Mouse (Mus musculus) lung, embryonic 15.5 days (tissue): ENCODE data around the gene Thoc6. TPM values are rescaled to one million over a fixed set of nuclear protein-coding genes. Genes with fewer than 3 reads are reported as not detected.
A peak's percentile ranks its signal among the peaks of the same experiment; 100 is the strongest.

Experiments used
- ATAC-seq: fragments of 200-750 bp; cut with Nextera tagmentation; 2 replicates; pipeline ENCODE4 v1.8.0; 2017; ENCODE audit warnings: moderate number of reproducible peaks, borderline replicate concordance; ENCODE audit not compliant: low FRiP score, low TSS enrichment; ENCODE audit errors: extremely low read depth
- H3K27ac ChIP-seq: fragments of 300-500 bp; sonication (generic); 2 replicates; pipeline ENCODE4 v1.5.1; 2015; ENCODE audit warnings: moderate library complexity, mild to moderate bottlenecking, inconsistent platforms
- H3K27me3 ChIP-seq: fragments of 300-500 bp; sonication (generic); 2 replicates; pipeline ENCODE4 v1.6.1; 2015; ENCODE audit warnings: inconsistent platforms
- H3K36me3 ChIP-seq: fragments of 300-500 bp; sonication (generic); 2 replicates; pipeline ENCODE4 v1.6.1; 2015; ENCODE audit warnings: inconsistent platforms
- H3K4me1 ChIP-seq: fragments of 300-500 bp; sonication (generic); 2 replicates; pipeline ENCODE4 v1.6.1; 2015; ENCODE audit warnings: inconsistent platforms
- H3K4me2 ChIP-seq: fragments of 300-500 bp; sonication (generic); 2 replicates; pipeline ENCODE4 v1.6.1; 2015; ENCODE audit warnings: inconsistent platforms, mild to moderate bottlenecking, moderate library complexity
- H3K4me3 ChIP-seq: fragments of 300-500 bp; sonication (generic); 2 replicates; pipeline ENCODE4 v1.5.1; 2015; ENCODE audit warnings: mild to moderate bottlenecking, inconsistent platforms
- H3K9ac ChIP-seq: fragments of 300-500 bp; sonication (generic); 2 replicates; pipeline ENCODE4 v1.6.1; 2015; ENCODE audit warnings: inconsistent platforms
- H3K9me3 ChIP-seq: fragments of 300-500 bp; sonication (generic); 2 replicates; pipeline ENCODE4 v1.6.1; 2016; ENCODE audit warnings: inconsistent platforms
- WGBS: fragments of 180-500 bp; shearing (Covaris S2); methylation state at CpG from one replicate; pipeline ENCODE4 v1.1.7; 2015; 5-methylcytosine and 5-hydroxymethylcytosine counted together
- polyA plus RNA-seq: library from polyadenylated mRNA; unstranded; fragments of >200 nt; fragmentation: Nextera tagmentation; extraction: Ambion mirVana; gene quantifications from 2 replicates; pipeline ENCODE4 v1.2.1, GENCODE M21; 2015

Thoc6 gene
- 48.3 and 49.1 TPM in 2 replicates for polyA plus RNA-seq

GRCm38 (mm10) chr17:23673424-23674073 is at the start of gene Thoc6, which contains the start of gene Hcfc1r1:
TSS of gene Thoc6 (minus strand) at chr17:23673882.
TSS of gene Hcfc1r1 (plus strand) at chr17:23673596.
- Histone ChIP-seq H3K9ac (peak within 1 kb of the TSS; percentile 64), H3K27me3 (peaks cover 3% of the 10 kb centered on the region), H3K4me2 (peak within 1 kb of the TSS; percentile 96), H3K36me3 (peaks cover 8% of the 10 kb centered on the region), H3K9me3 (no peaks in the 10 kb centered on the region), H3K27ac (peak within 1 kb of the TSS; percentile 89), H3K4me3 (peak within 1 kb of the TSS; percentile 73), H3K4me1 (peaks cover 44% of the 10 kb centered on the region)
- ATAC-seq: peak; percentile 91
- WGBS: under 1% methylated on average over 45 of the region's 45 CpGs

- no peak for ATAC-seq
- H3K4me3 ChIP-seq: no peak within 1 kb of the TSS
- no peaks in the 10 kb centered on the region for H3K9me3 ChIP-seq
- no peaks in the 10 kb centered on the region for H3K27me3 ChIP-seq
- no peaks in the 10 kb centered on the region for H3K36me3 ChIP-seq
- H3K27ac ChIP-seq: no peak within 1 kb of the TSS
- H3K4me2 ChIP-seq: no peak within 1 kb of the TSS
- no peak within 1 kb of the TSS for H3K9ac ChIP-seq
- 37% methylated on average over 7 of the region's 7 CpGs for WGBS
- peaks cover 15% of the 10 kb centered on the region for H3K4me1 ChIP-seq
Measured at GRCm38 (mm10) chr17:23722376-23723125, 48.9 kb upstream of the Thoc6 start, which contains the start of gene 1520401A03Rik. TSS of gene 1520401A03Rik (minus strand) at chr17:23722783.

GRCm38 (mm10) chr17:23721886-23722285 is 48.2 kb upstream of the Thoc6 start:
- no peaks in the 10 kb centered on the region for H3K36me3 ChIP-seq
- H3K27ac ChIP-seq: no peak overlapping the region
- WGBS: 81% methylated on average over 2 of the region's 2 CpGs
- ATAC-seq: no peak
- no peaks in the 10 kb centered on the region for H3K9me3 ChIP-seq
- H3K4me3 ChIP-seq: no peak overlapping the region
- no peak overlapping the region for H3K4me2 ChIP-seq
- no peak overlapping the region for H3K9ac ChIP-seq
- peaks cover 8% of the 10 kb centered on the region for H3K4me1 ChIP-seq
- no peaks in the 10 kb centered on the region for H3K27me3 ChIP-seq

GRCm38 (mm10) chr17:23719455-23719854 is 45.8 kb upstream of the Thoc6 start:
- no peaks in the 10 kb centered on the region for H3K27me3 ChIP-seq
- no peak for ATAC-seq
- no peaks in the 10 kb centered on the region for H3K36me3 ChIP-seq
- 14% methylated on average over 1 of the region's 1 CpGs for WGBS
- H3K4me1 ChIP-seq: no peaks in the 10 kb centered on the region
- H3K9ac ChIP-seq: no peak overlapping the region
- H3K4me3 ChIP-seq: no peak overlapping the region
- H3K27ac ChIP-seq: no peak overlapping the region
- H3K4me2 ChIP-seq: no peak overlapping the region
- no peaks in the 10 kb centered on the region for H3K9me3 ChIP-seq

- 0 out of 2 replicates have a peak, but pooled peaks have one; percentile 7 for ATAC-seq
- Histone ChIP-seq H3K27ac (no peak overlapping the region), H3K4me1 (no peaks in the 10 kb centered on the region), H3K9me3 (no peaks in the 10 kb centered on the region), H3K36me3 (no peaks in the 10 kb centered on the region), H3K4me3 (no peak overlapping the region), H3K4me2 (no peak overlapping the region), H3K27me3 (no peaks in the 10 kb centered on the region), H3K9ac (no peak overlapping the region)
- 53% methylated on average over 2 of the region's 2 CpGs for WGBS
Measured at GRCm38 (mm10) chr17:23717003-23717402, 43.3 kb upstream of the Thoc6 start.

GRCm38 (mm10) chr17:23706212-23706611 is 32.5 kb upstream of the Thoc6 start:
- Histone ChIP-seq H3K4me3 (no peak overlapping the region), H3K27ac (no peak overlapping the region), H3K9me3 (no peaks in the 10 kb centered on the region), H3K36me3 (no peaks in the 10 kb centered on the region), H3K4me1 (no peaks in the 10 kb centered on the region), H3K27me3 (peaks cover under 1% of the 10 kb centered on the region; the same call in 1 of the 2 replicates), H3K4me2 (no peak overlapping the region), H3K9ac (no peak overlapping the region)
- no peak for ATAC-seq
- WGBS: 2% methylated on average over 3 of the region's 3 CpGs

GRCm38 (mm10) chr17:23705525-23706104 is 31.9 kb upstream of the Thoc6 start:
- H3K4me1 ChIP-seq: no peaks in the 10 kb centered on the region
- ATAC-seq: no peak
- no peak overlapping the region for H3K27ac ChIP-seq
- H3K4me3 ChIP-seq: no peak overlapping the region
- peaks cover 6% of the 10 kb centered on the region; the same call in 1 of the 2 replicates for H3K27me3 ChIP-seq
- 77% methylated on average over 7 of the region's 7 CpGs for WGBS
- H3K9ac ChIP-seq: no peak overlapping the region
- no peaks in the 10 kb centered on the region for H3K9me3 ChIP-seq
- H3K36me3 ChIP-seq: no peaks in the 10 kb centered on the region
- no peak overlapping the region for H3K4me2 ChIP-seq

- ATAC-seq: no peak
- H3K9ac ChIP-seq: no peak overlapping the region
- H3K9me3 ChIP-seq: no peaks in the 10 kb centered on the region
- 0 out of 2 replicates have a peak, but pooled peaks cover 2% of the 10 kb centered on the region for H3K4me1 ChIP-seq
- H3K36me3 ChIP-seq: no peaks in the 10 kb centered on the region
- H3K27me3 ChIP-seq: peaks cover 12% of the 10 kb centered on the region
- 39% methylated on average over 7 of the region's 7 CpGs for WGBS
- no peak overlapping the region for H3K4me3 ChIP-seq
- H3K27ac ChIP-seq: no peak overlapping the region
- no peak overlapping the region for H3K4me2 ChIP-seq
Measured at GRCm38 (mm10) chr17:23704741-23705140, 31.1 kb upstream of the Thoc6 start.

GRCm38 (mm10) chr17:23703301-23703700 is 29.6 kb upstream of the Thoc6 start:
- Histone ChIP-seq H3K36me3 (no peaks in the 10 kb centered on the region), H3K9ac (no peak overlapping the region), H3K27me3 (peaks cover 26% of the 10 kb centered on the region), H3K4me1 (peaks cover 12% of the 10 kb centered on the region), H3K4me3 (no peak overlapping the region), H3K4me2 (no peak overlapping the region), H3K27ac (no peak overlapping the region), H3K9me3 (no peaks in the 10 kb centered on the region)
- 81% methylated on average over 9 of the region's 9 CpGs for WGBS
- ATAC-seq: no peak

- H3K9me3 ChIP-seq: no peaks in the 10 kb centered on the region
- peak overlapping the region; percentile 60 for H3K4me3 ChIP-seq
- H3K4me2 ChIP-seq: peak overlapping the region; percentile 99
- no peaks in the 10 kb centered on the region for H3K36me3 ChIP-seq
- peaks cover 27% of the 10 kb centered on the region for H3K4me1 ChIP-seq
- H3K27me3 ChIP-seq: peaks cover 35% of the 10 kb centered on the region
- H3K9ac ChIP-seq: peak overlapping the region; percentile 40
- H3K27ac ChIP-seq: peak overlapping the region; percentile 30; the same call in 1 of the 2 replicates
- 1% methylated on average over 28 of the region's 28 CpGs for WGBS
- ATAC-seq: peak; percentile 91
Measured at GRCm38 (mm10) chr17:23700079-23700478, 26.4 kb upstream of the Thoc6 start.

- Histone ChIP-seq H3K9ac (peak overlapping the region; percentile 40), H3K36me3 (no peaks in the 10 kb centered on the region), H3K27me3 (peaks cover 35% of the 10 kb centered on the region), H3K4me3 (peak overlapping the region; percentile 60), H3K27ac (peak overlapping the region; percentile 30; the same call in 1 of the 2 replicates), H3K4me2 (peak overlapping the region; percentile 99), H3K9me3 (no peaks in the 10 kb centered on the region), H3K4me1 (peaks cover 33% of the 10 kb centered on the region)
- peak; percentile 44 for ATAC-seq
- WGBS: under 1% methylated on average over 100 of the region's 101 CpGs
Measured at GRCm38 (mm10) chr17:23699131-23700077, 25.7 kb upstream of the Thoc6 start.
